Mouse (Mus musculus) MEL (cell line): ENCODE data around the gene Uqcrh. TPM values are rescaled to one million over a fixed set of nuclear protein-coding genes. Genes with fewer than 3 reads are reported as not detected.

ENCODE experiments used
- DNase-seq: peaks from one replicate; pipeline ENCODE4 v3.0.0; 2011; ENCODE audit warnings: low read depth, low spot score
- H3K27ac ChIP-seq: 2 replicates; pipeline ENCODE4 v1.5.1; 2012; ENCODE audit warnings: low read depth, mild to moderate bottlenecking, control low read depth, low read length, moderate library complexity; ENCODE audit not compliant: control insufficient read depth
- H3K27me3 ChIP-seq, 2 experiments: fragments of 150-350 bp in 1 of 2; sonication (generic) in 1 of 2; 2 replicates each; pipeline ENCODE4 v1.6.1; 2012; ENCODE audit warnings: low read length in 2 of 2, mild to moderate bottlenecking in 2 of 2, improper control_type of control experiment in 1 of 2, moderate library complexity in 1 of 2; ENCODE audit not compliant: insufficient read depth in 2 of 2, control insufficient read depth in 1 of 2
- H3K36me3 ChIP-seq, 2 experiments: 2 replicates each; pipeline ENCODE4 v1.6.1; 2012 to 2014; ENCODE audit warnings: low read length in 2 of 2, improper control_type of control experiment in 1 of 2, inconsistent platforms in 1 of 2, mild to moderate bottlenecking in 1 of 2; ENCODE audit not compliant: insufficient read depth in 2 of 2, control insufficient read depth in 1 of 2
- H3K4me1 ChIP-seq, 2 experiments: fragments of 150-350 bp in 1 of 2; sonication (generic) in 1 of 2; 2 replicates each; pipeline ENCODE4 v1.6.1; 2012; ENCODE audit warnings: low read length in 2 of 2, improper control_type of control experiment in 1 of 2, mild to moderate bottlenecking in 1 of 2; ENCODE audit not compliant: insufficient read depth in 2 of 2, control insufficient read depth in 1 of 2
- H3K4me3 ChIP-seq, 2 experiments: fragments of 150-350 bp in 1 of 2; sonication (generic) in 1 of 2; 2 replicates each; pipeline ENCODE4 v1.5.1; 2012; ENCODE audit warnings: low read depth in 2 of 2, low read length in 2 of 2, mild to moderate bottlenecking in 2 of 2, moderate library complexity in 2 of 2, control low read depth in 1 of 2, improper control_type of control experiment in 1 of 2; ENCODE audit not compliant: control insufficient read depth in 1 of 2, insufficient read depth in 1 of 2
- H3K79me2 ChIP-seq: 2 replicates; pipeline ENCODE4 v1.6.1; 2012; ENCODE audit warnings: mild to moderate bottlenecking, low read length, moderate library complexity; ENCODE audit not compliant: control insufficient read depth, poor library complexity, insufficient read depth
- H3K9ac ChIP-seq: 2 replicates; pipeline ENCODE4 v1.6.1; 2012; ENCODE audit warnings: low read depth, mild to moderate bottlenecking, control low read depth, low read length, moderate library complexity; ENCODE audit not compliant: control insufficient read depth, poor library complexity, severe bottlenecking
- H3K9me3 ChIP-seq: fragments of 150-350 bp; sonication (generic); replicated peaks from 2 replicates; pipeline ENCODE4 v1.6.1; 2012; ENCODE audit warnings: mild to moderate bottlenecking, low read length, improper control_type of control experiment, moderate library complexity; ENCODE audit not compliant: insufficient read depth
- BHLHE40 ChIP-seq: IDR thresholded peaks from 2 replicates; pipeline ENCODE4 v1.6.1; 2012; ENCODE audit warnings: low read depth, mild to moderate bottlenecking, inconsistent platforms, low read length, improper control_type of control experiment, borderline replicate concordance
- CHD2 ChIP-seq: IDR thresholded peaks from 2 replicates; pipeline ENCODE4 v1.6.1; 2011; ENCODE audit warnings: low read length, improper control_type of control experiment
- ELF1 ChIP-seq: IDR thresholded peaks from 2 replicates; pipeline ENCODE4 v1.6.1; 2014; ENCODE audit warnings: low read depth, mild to moderate bottlenecking, inconsistent platforms, low read length, improper control_type of control experiment, moderate library complexity
- ETS1 ChIP-seq: IDR thresholded peaks from 2 replicates; pipeline ENCODE4 v1.6.1; 2012; ENCODE audit warnings: low read depth, mild to moderate bottlenecking, inconsistent platforms, low read length, improper control_type of control experiment, moderate library complexity
- GABPA ChIP-seq: IDR thresholded peaks from 2 replicates; pipeline ENCODE4 v1.6.1; 2012; ENCODE audit warnings: low read depth, mild to moderate bottlenecking, inconsistent platforms, low read length, improper control_type of control experiment, moderate library complexity
- GATA1 ChIP-seq: IDR thresholded peaks from 2 replicates; pipeline ENCODE4 v1.6.1; 2011; ENCODE audit warnings: low read depth, low read length, improper control_type of control experiment
- KAT2A ChIP-seq: conservative IDR thresholded peaks from 2 replicates; pipeline ENCODE4 v1.6.1; 2012; ENCODE audit warnings: low read depth, low read length, improper control_type of control experiment, inconsistent platforms
- MAX ChIP-seq: IDR thresholded peaks from 2 replicates; pipeline ENCODE4 v1.6.1; 2011; ENCODE audit warnings: low read length, improper control_type of control experiment
- MAZ ChIP-seq: IDR thresholded peaks from 2 replicates; pipeline ENCODE4 v1.6.1; 2012; ENCODE audit warnings: low read depth, mild to moderate bottlenecking, inconsistent platforms, low read length, improper control_type of control experiment
- MXI1 ChIP-seq: IDR thresholded peaks from 2 replicates; pipeline ENCODE4 v1.6.1; 2011; ENCODE audit warnings: mild to moderate bottlenecking, low read depth, low read length, improper control_type of control experiment
- MYB ChIP-seq: IDR thresholded peaks from 2 replicates; pipeline ENCODE4 v1.6.1; 2011; ENCODE audit warnings: mild to moderate bottlenecking, low read depth, low read length, improper control_type of control experiment
- NELFE ChIP-seq: IDR thresholded peaks from 2 replicates; pipeline ENCODE4 v1.6.1; 2011; ENCODE audit warnings: low read depth, low read length, improper control_type of control experiment
- POLR2AphosphoS2 ChIP-seq: IDR thresholded peaks from 2 replicates; pipeline ENCODE4 v1.6.1; 2011; ENCODE audit warnings: low read length, improper control_type of control experiment
- POLR2AphosphoS5 ChIP-seq: IDR thresholded peaks from 2 replicates; pipeline ENCODE4 v1.6.1; 2012; ENCODE audit warnings: low read depth, borderline replicate concordance, mild to moderate bottlenecking, inconsistent platforms, low read length, moderate library complexity, mixed read lengths
- RCOR1 ChIP-seq: IDR thresholded peaks from 2 replicates; pipeline ENCODE4 v1.6.1; 2012; ENCODE audit warnings: low read depth, mild to moderate bottlenecking, inconsistent platforms, low read length, improper control_type of control experiment
- SMC3 ChIP-seq: IDR thresholded peaks from 2 replicates; pipeline ENCODE4 v1.6.1; 2011; ENCODE audit warnings: low read depth, low read length, improper control_type of control experiment
- TBP ChIP-seq: IDR thresholded peaks from 2 replicates; pipeline ENCODE4 v1.8.0; 2011; ENCODE audit warnings: low read depth, low read length, improper control_type of control experiment
- TCF12 ChIP-seq: IDR thresholded peaks from 2 replicates; pipeline ENCODE4 v1.6.1; 2014; ENCODE audit warnings: low read depth, mild to moderate bottlenecking, inconsistent platforms, low read length, improper control_type of control experiment, moderate library complexity
- UBTF ChIP-seq: IDR thresholded peaks from 2 replicates; pipeline ENCODE4 v1.6.1; 2012; ENCODE audit warnings: low read depth, mild to moderate bottlenecking, inconsistent platforms, low read length, improper control_type of control experiment, moderate library complexity, borderline replicate concordance; ENCODE audit not compliant: insufficient read depth
- USF1 ChIP-seq: IDR thresholded peaks from 2 replicates; pipeline ENCODE4 v1.6.1; 2014; ENCODE audit warnings: low read depth, mild to moderate bottlenecking, inconsistent platforms, low read length, improper control_type of control experiment, moderate library complexity
- ZMIZ1 ChIP-seq: IDR thresholded peaks from 2 replicates; pipeline ENCODE4 v1.6.1; 2012; ENCODE audit warnings: low read depth, mild to moderate bottlenecking, inconsistent platforms, low read length, improper control_type of control experiment, moderate library complexity
- polyA plus RNA-seq, 2 experiments: library from polyadenylated mRNA; stranded (reverse) in 1 of 2; unstranded in 1 of 2; fragments of >175 nt in 1 of 2; fragments of >200 nt in 1 of 2; gene quantifications; 2 replicates each; pipeline versions ENCODE4 v1.2.1 to v1.2.4; 2012; ENCODE audit warnings: low replicate concordance in 2 of 2, low read depth in 1 of 2; ENCODE audit not compliant: insufficient read length in 2 of 2, insufficient read depth in 1 of 2, missing spikeins in 1 of 2
- total RNA-seq: library from RNA; depleted of rRNA; stranded (reverse); fragments of 300-350 nt; gene quantifications from 2 replicates; pipeline ENCODE4 v1.2.3, GENCODE M21; 2012

Gene Uqcrh
- total and polyA plus RNA-seq, 3 experiments, result 392 to 529 (median 414) TPM

DNA sequence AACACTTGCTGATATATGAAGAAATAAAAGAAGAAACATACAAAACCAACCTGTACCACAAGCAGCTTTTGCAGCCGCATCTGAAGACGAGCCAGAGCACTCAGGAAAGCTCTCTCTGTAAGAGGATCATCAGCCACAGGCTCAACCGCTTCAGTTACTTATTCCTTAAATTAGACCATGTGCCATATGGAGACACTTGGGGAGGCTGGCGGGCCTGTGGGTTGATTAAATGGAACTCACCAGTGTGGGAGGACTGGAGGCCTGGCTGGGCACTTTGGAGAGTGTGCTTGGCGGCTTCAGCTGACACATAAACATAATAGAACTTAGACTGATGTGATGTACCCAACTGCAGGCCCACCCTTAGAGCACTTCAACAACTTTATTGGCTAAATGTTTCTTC, 41.5 kb downstream of the Uqcrh start:
- H3K4me3 ChIP-seq, result no peak overlapping the region
- H3K9me3 ChIP-seq, result no peaks in the 10 kb centered on the region
- no peak for DNase-seq
- no peaks in the 10 kb centered on the region for H3K27me3 ChIP-seq
- H3K9ac ChIP-seq, result no peak overlapping the region
- H3K79me2 ChIP-seq, result no peaks in the 10 kb centered on the region
- H3K36me3 ChIP-seq, result no peaks in the 10 kb centered on the region; a peak in 1 of 4 replicates
- TF ChIP-seq GATA1, result no peak
- no peak for TF ChIP-seq NELFE
- TF ChIP-seq TCF12, result no peak
- TF ChIP-seq ZMIZ1, result no peak
- no peak for TF ChIP-seq MAZ
- TF ChIP-seq CHD2, result no peak
- TF ChIP-seq POLR2AphosphoS2, result no peak
- TF ChIP-seq USF1, result no peak
- TF ChIP-seq ELF1, result no peak
- TF ChIP-seq BHLHE40, result no peak
- no peak for TF ChIP-seq MYB
- no peak for TF ChIP-seq ETS1
- no peak for TF ChIP-seq MAX
- TF ChIP-seq, all 39 proteins: peak for 0
- no peak overlapping the region for H3K27ac ChIP-seq
- H3K4me1 ChIP-seq, result no peaks in the 10 kb centered on the region

DNA sequence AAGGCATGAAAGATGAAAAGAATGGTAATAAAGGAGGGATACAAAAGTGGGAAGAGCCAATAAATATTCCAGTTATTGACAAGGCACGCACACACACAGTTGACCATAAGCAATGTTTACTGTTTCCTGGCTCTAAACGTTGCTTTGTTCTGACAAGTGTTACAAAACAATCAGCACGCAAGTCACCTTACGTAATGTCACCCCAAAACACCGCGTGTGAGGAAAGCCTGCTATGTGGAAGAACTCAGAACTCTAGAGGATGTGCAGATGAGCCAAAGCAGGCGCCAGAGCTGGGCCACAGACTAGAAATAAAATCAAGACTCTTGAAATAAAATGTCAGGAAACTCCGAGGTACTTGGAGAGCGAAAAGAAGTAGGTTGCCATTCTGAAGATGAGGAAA, 42.0 kb downstream of the Uqcrh start:
- Histone ChIP-seq H3K4me1 (no peaks in the 10 kb centered on the region), H3K9me3 (no peaks in the 10 kb centered on the region), H3K27me3 (no peaks in the 10 kb centered on the region), H3K9ac (no peak overlapping the region), H3K27ac (no peak overlapping the region), H3K4me3 (no peak overlapping the region), H3K36me3 (no peaks in the 10 kb centered on the region; a peak in 1 of 4 replicates), H3K79me2 (no peaks in the 10 kb centered on the region)
- TF ChIP-seq GATA1 (no peak), SMC3 (no peak), TCF12 (no peak), BHLHE40 (no peak), CHD2 (no peak), GABPA (no peak), RCOR1 (no peak), MXI1 (no peak), KAT2A (no peak), POLR2AphosphoS5 (no peak), TBP (no peak), UBTF (no peak), MYB (no peak)
- DNase-seq, result no peak
